Mouse (Mus musculus): ENCODE results near the gene Katnb1.

- TF ChIP-seq CTCF (IDR thresholded peaks at IDR 0.05; ENCODE audit: low read depth, low read length) (no peak), POLR2A (IDR thresholded peaks at IDR 0.05; ENCODE audit: insufficient read depth, low read length) (no peak), EP300 (IDR thresholded peaks at IDR 0.05; ENCODE audit: insufficient read depth, low read depth, low read length) (no peak)
These were observed 31.4 kb upstream of the Katnb1 start for GRCm38 (mm10) chr8:95049636-95050035.
